Mouse (Mus musculus): ENCODE measurements at regions not wholly inside any gene's neighbourhood (a gene's known extent, or its start where the extent isn't known, plus 50 kb on each side); places are given as distances from the start of the nearest gene placed in this dataset.

- DNase-seq (ENCODE audit: low read depth, low spot score), result no peak
Measured at GRCm38 (mm10) chr12:85527011-85527410, 53.3 kb downstream of the Fos start.

GRCm38 (mm10) chr12:85531638-85532037, 57.9 kb downstream of the Fos start:
- peak; percentile 39 for DNase-seq (ENCODE audit: low read depth, low spot score)

GRCm38 (mm10) chr12:85532221-85532612, 58.5 kb downstream of the Fos start:
- no peak for DNase-seq (ENCODE audit: low read depth, low spot score)

GRCm38 (mm10) chr12:85532613-85533460, 59.1 kb downstream of the Fos start:
- DNase-seq (ENCODE audit: low read depth, low spot score), result no peak

DNA sequence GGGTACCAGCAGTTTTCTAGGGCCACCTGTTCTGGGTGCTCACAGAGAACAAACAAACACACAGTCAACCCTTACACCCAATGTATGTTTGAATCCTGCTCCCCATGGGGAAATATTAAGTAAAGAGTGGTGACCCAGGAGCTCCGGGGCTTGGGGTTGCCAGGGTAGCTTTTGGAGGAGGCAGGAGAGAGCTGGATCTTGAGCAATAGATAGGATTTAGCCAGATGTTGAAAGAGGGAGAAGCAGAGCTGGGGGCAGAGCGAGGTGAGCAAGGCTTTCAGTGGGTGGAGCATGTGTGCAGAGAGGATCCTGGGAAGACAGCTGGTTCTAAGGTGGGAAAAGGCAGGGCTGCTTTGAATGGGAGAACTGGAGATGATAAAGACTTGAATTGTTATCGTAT, 59.9 kb downstream of the Fos start:
- DNase-seq (ENCODE audit: low read depth, low spot score), result no peak

DNA sequence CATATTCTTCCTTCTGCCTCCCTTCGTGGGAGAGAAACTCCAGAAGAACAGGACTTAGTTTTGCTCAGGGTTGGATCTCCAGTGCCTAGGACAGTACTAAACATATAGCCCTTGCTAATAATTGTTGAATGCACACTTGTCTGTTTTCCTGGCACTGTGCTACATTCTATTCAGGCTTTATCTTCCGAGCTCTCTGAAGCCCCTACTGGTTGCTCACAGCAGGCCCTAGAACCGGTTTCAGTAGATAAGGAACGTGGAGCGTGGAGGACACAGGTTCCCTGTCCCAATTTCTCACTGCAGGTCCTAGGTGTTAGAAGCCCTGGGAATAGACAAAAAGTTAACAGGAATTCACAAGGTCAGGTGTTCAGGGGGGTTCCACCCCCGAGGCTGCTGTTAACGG, 59.4 kb upstream of the Jdp2 start:
- DNase-seq (ENCODE audit: low read depth, low spot score), result peak; percentile 38

DNA sequence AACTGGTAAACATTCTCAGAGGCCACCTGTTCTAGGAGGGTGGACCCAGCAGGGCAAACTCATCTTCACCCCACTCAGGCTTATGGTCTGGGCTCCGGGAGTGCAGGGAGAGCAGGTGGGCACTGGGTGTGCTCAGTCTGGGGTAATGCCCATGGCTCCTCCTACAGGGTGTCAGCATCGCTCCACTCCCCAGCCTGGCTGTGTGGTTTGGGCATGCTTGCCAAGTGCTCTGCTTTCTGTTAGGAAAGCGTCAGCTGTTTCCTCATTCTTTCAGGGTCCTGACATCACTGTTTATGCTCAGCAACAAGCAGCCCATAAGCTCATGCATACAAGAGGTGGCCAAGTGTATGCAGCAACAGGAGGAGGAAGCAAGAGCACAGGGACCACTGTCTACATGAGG, 57.7 kb upstream of the Jdp2 start:
- DNase-seq (ENCODE audit: low read depth, low spot score), result no peak

GRCm38 (mm10) chr12:85542881-85543280, 55.9 kb upstream of the Jdp2 start:
- DNase-seq (ENCODE audit: low read depth, low spot score), result no peak

GRCm38 (mm10) chr12:85543520-85543919, 55.3 kb upstream of the Jdp2 start:
- DNase-seq (ENCODE audit: low read depth, low spot score), result no peak

- DNase-seq (ENCODE audit: low read depth, low spot score), result no peak
Measured at GRCm38 (mm10) chr12:85544801-85545200, 54.0 kb upstream of the Jdp2 start.

GRCm38 (mm10) chr12:85545718-85546117, 53.1 kb upstream of the Jdp2 start:
- DNase-seq (ENCODE audit: low read depth, low spot score), result no peak

- no peak for DNase-seq (ENCODE audit: low read depth, low spot score)
Measured at GRCm38 (mm10) chr12:85548076-85548475, 50.8 kb upstream of the Jdp2 start.
